Mouse (Mus musculus) heart, postnatal 0 days (tissue): ENCODE results near the gene Ifnz. TPM values are rescaled to one million over a fixed set of nuclear protein-coding genes. Genes with fewer than 3 reads are reported as not detected.
"Not testable (repeated sequence)": the region's sequence is repeated elsewhere in the genome, so short reads cannot be mapped to it uniquely, and the experiment has no call there.

ENCODE experiments used
- ATAC-seq: fragments of 200-750 bp; cut with Nextera tagmentation; 2 replicates; pipeline ENCODE4 v1.8.0; 2017; ENCODE audit warnings: low read depth, moderate number of reproducible peaks, moderate library complexity; ENCODE audit not compliant: insufficient read depth
- DNase-seq: peaks from one replicate; pipeline ENCODE4 v3.0.0-alpha.2; 2016; ENCODE audit warnings: low spot score
- H3K27ac ChIP-seq: fragments of 300-500 bp; sonication (generic); 2 replicates; pipeline ENCODE4 v1.5.1; 2014; ENCODE audit warnings: low read depth, mild to moderate bottlenecking
- H3K27me3 ChIP-seq: fragments of 300-500 bp; sonication (generic); 2 replicates; pipeline ENCODE4 v1.6.1; 2014; ENCODE audit warnings: low read length, mixed read lengths; ENCODE audit not compliant: control insufficient read depth, insufficient read depth
- H3K36me3 ChIP-seq: fragments of 300-500 bp; sonication (generic); replicated peaks from 2 replicates; pipeline ENCODE4 v1.6.1; 2014; ENCODE audit warnings: low read length, mixed read lengths; ENCODE audit not compliant: control insufficient read depth, insufficient read depth
- H3K4me1 ChIP-seq: fragments of 300-500 bp; sonication (generic); 2 replicates; pipeline ENCODE4 v1.6.1; 2014; ENCODE audit warnings: antibody characterized with exemption; ENCODE audit not compliant: control insufficient read depth, insufficient read depth
- H3K4me2 ChIP-seq: fragments of 300-500 bp; sonication (generic); 2 replicates; pipeline ENCODE4 v1.6.1; 2014; ENCODE audit warnings: low read depth, mild to moderate bottlenecking, low read length, moderate library complexity
- H3K4me3 ChIP-seq: fragments of 300-500 bp; sonication (generic); 2 replicates; pipeline ENCODE4 v1.5.1; 2014; ENCODE audit warnings: low read depth, low read length
- H3K9ac ChIP-seq: fragments of 300-500 bp; sonication (generic); replicated peaks from 2 replicates; pipeline ENCODE4 v1.6.1; 2014; ENCODE audit warnings: low read depth, low read length, mixed read lengths
- H3K9me3 ChIP-seq: fragments of 300-500 bp; sonication (generic); replicated peaks from 2 replicates; pipeline ENCODE4 v1.6.1; 2016; ENCODE audit warnings: low read length; ENCODE audit not compliant: control insufficient read depth
- CTCF ChIP-seq: IDR thresholded peaks from 2 replicates; pipeline ENCODE4 v1.5.1; 2016; ENCODE audit warnings: antibody characterized with exemption, control low read depth, low read depth
- WGBS: fragments of 180-500 bp; shearing (Covaris S2); extraction: QIAGEN DNeasy Blood & Tissue Kit; methylation state at CpG from one replicate; pipeline ENCODE4 v1.1.7; 2014; 5-methylcytosine and 5-hydroxymethylcytosine counted together
- polyA plus RNA-seq: library from polyadenylated mRNA; unstranded; fragments of >200 nt; fragmentation: Nextera tagmentation; extraction: Ambion mirVana; gene quantifications from 2 replicates; pipeline ENCODE4 v1.2.1, GENCODE M21; 2015
- total RNA-seq: library from RNA; depleted of rRNA; stranded (reverse); fragments of >200 nt; gene quantifications from 2 replicates; pipeline ENCODE4 v1.2.3, GENCODE M21; 2014; ENCODE audit warnings: low replicate concordance

Ifnz gene
- total and polyA plus RNA-seq, 2 experiments from 2014 or later: 0.22 TPM; not detected in 1

DNA sequence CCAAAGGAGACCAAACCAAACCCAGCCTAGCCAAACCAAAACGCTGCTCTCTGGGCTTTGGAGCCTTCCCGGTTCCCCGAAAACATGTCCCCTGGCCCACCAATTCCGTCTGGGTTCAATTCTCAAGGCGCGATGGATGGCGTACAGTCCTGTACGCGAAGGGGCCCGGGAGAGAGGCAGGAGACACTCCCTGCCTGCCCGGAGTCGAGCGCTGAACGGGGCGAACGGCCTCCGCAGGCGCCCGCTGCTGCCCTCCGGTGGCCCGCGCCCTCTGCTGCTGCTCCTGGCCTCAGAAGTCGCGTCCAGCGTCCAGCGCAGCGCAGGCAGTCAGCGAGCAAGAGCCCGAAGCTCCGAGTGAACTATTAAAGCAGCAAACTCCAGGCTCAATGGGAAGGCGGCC, 404 bp downstream of the Ifnz start:
- Histone ChIP-seq H3K4me2 (peak overlapping the region; percentile 47), H3K27ac (peak overlapping the region; percentile 82), H3K4me3 (peak overlapping the region; percentile 28; the same call in 1 of the 2 replicates)
- not testable (repeated sequence) for H3K36me3 ChIP-seq, H3K4me1 ChIP-seq, H3K9me3 ChIP-seq, DNase-seq, H3K9ac ChIP-seq, ATAC-seq, H3K27me3 ChIP-seq
- 0% methylated on average over 5 of the region's 31 CpGs for WGBS

DNA sequence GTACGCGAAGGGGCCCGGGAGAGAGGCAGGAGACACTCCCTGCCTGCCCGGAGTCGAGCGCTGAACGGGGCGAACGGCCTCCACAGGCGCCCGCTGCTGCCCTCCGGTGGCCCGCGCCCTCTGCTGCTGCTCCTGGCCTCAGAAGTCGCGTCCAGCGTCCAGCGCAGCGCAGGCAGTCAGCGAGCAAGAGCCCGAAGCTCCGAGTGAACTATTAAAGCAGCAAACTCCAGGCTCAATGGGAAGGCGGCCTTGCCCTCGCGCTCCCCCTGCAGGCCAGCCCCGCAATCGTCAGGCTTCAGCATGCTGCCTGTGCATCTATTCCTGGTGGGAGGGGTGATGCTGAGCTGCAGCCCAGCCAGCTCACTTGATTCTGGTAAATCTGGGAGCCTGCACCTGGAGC, 3.5 kb downstream of the Ifnz start, which contains the start of gene Gm13276:
Gm13276 (plus strand) TSS at position 301 of the 400 bp plus-strand sequence.
- H3K27me3 ChIP-seq, H3K4me2 ChIP-seq, DNase-seq, H3K27ac ChIP-seq, H3K4me3 ChIP-seq, H3K9me3 ChIP-seq, H3K4me1 ChIP-seq, H3K9ac ChIP-seq, H3K36me3 ChIP-seq, ATAC-seq: not testable (repeated sequence)
- no CpG with 5 or more reads among the region's 27 CpGs for WGBS

DNA sequence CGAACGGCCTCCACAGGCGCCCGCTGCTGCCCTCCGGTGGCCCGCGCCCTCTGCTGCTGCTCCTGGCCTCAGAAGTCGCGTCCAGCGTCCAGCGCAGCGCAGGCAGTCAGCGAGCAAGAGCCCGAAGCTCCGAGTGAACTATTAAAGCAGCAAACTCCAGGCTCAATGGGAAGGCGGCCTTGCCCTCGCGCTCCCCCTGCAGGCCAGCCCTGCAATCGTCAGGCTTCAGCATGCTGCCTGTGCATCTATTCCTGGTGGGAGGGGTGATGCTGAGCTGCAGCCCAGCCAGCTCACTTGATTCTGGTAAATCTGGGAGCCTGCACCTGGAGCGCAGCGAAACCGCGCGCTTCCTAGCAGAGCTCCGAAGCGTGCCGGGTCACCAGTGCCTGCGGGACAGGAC, 6.5 kb downstream of the Ifnz start, which contains the start of gene Gm13277:
Gm13277 (plus strand) TSS at position 231 of the 400 bp plus-strand sequence.
- H3K36me3 ChIP-seq, ATAC-seq, DNase-seq, H3K27me3 ChIP-seq, H3K4me3 ChIP-seq, H3K27ac ChIP-seq, H3K9me3 ChIP-seq, H3K4me2 ChIP-seq, H3K4me1 ChIP-seq, H3K9ac ChIP-seq: not testable (repeated sequence)
- peak; percentile 57 for TF ChIP-seq CTCF
- whole genome bisulfite sequencing: 0% methylated on average over 2 of the region's 28 CpGs

DNA sequence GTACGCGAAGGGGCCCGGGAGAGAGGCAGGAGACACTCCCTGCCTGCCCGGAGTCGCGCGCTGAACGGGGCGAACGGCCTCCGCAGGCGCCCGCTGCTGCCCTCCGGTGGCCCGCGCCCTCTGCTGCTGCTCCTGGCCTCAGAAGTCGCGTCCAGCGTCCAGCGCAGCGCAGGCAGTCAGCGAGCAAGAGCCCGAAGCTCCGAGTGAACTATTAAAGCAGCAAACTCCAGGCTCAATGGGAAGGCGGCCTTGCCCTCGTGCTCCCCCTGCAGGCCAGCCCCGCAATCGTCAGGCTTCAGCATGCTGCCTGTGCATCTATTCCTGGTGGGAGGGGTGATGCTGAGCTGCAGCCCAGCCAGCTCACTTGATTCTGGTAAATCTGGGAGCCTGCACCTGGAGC, 9.3 kb downstream of the Ifnz start, which contains the start of gene Gm13278:
Gm13278 (plus strand) TSS at position 301 of the 400 bp plus-strand sequence.
- no CpG with 5 or more reads among the region's 28 CpGs for WGBS
- not testable (repeated sequence) for ATAC-seq, H3K4me1 ChIP-seq, H3K9me3 ChIP-seq, H3K36me3 ChIP-seq, H3K27ac ChIP-seq, DNase-seq, H3K27me3 ChIP-seq, H3K4me3 ChIP-seq, H3K9ac ChIP-seq, H3K4me2 ChIP-seq

DNA sequence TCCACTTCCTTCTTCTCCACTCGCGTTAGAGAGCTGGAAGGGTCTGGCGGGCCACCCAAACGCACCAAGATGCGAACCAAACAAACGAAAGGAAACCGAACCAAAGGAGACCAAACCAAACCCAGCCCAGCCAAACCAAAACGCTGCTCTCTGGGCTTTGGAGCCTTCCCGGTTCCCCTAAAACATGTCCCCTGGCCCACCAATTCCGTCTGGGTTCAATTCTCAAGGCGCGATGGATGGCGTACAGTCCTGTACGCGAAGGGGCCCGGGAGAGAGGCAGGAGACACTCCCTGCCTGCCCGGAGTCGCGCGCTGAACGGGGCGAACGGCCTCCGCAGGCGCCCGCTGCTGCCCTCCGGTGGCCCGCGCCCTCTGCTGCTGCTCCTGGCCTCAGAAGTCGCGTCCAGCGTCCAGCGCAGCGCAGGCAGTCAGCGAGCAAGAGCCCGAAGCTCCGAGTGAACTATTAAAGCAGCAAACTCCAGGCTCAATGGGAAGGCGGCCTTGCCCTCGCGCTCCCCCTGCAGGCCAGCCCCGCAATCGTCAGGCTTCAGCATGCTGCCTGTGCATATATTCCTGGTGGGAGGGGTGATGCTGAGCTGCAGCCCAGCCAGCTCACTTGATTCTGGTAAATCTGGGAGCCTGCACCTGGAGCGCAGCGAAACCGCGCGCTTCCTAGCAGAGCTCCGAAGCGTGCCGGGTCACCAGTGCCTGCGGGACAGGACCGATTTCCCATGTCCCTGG, 12.2 kb downstream of the Ifnz start, which contains the start of gene Gm13275:
Gm13275 (plus strand) TSS at position 552 of the 740 bp plus-strand sequence.
- H3K9me3 ChIP-seq, H3K4me3 ChIP-seq, DNase-seq, H3K27ac ChIP-seq, H3K4me2 ChIP-seq, H3K9ac ChIP-seq, H3K36me3 ChIP-seq, H3K4me1 ChIP-seq, ATAC-seq, H3K27me3 ChIP-seq: not testable (repeated sequence)
- WGBS: 0% methylated on average over 7 of the region's 52 CpGs
- peak; percentile 34; the same call in 1 of the 2 replicates for TF ChIP-seq CTCF

DNA sequence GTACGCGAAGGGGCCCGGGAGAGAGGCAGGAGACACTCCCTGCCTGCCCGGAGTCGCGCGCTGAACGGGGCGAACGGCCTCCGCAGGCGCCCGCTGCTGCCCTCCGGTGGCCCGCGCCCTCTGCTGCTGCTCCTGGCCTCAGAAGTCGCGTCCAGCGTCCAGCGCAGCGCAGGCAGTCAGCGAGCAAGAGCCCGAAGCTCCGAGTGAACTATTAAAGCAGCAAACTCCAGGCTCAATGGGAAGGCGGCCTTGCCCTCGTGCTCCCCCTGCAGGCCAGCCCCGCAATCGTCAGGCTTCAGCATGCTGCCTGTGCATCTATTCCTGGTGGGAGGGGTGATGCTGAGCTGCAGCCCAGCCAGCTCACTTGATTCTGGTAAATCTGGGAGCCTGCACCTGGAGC, 15.2 kb downstream of the Ifnz start, which contains the start of gene Gm13279:
Gm13279 (plus strand) TSS at position 301 of the 400 bp plus-strand sequence.
- H3K4me2 ChIP-seq, H3K9me3 ChIP-seq, H3K36me3 ChIP-seq, H3K4me3 ChIP-seq, H3K4me1 ChIP-seq, H3K9ac ChIP-seq, DNase-seq, H3K27me3 ChIP-seq, H3K27ac ChIP-seq, ATAC-seq: not testable (repeated sequence)
- WGBS: no CpG with 5 or more reads among the region's 28 CpGs

DNA sequence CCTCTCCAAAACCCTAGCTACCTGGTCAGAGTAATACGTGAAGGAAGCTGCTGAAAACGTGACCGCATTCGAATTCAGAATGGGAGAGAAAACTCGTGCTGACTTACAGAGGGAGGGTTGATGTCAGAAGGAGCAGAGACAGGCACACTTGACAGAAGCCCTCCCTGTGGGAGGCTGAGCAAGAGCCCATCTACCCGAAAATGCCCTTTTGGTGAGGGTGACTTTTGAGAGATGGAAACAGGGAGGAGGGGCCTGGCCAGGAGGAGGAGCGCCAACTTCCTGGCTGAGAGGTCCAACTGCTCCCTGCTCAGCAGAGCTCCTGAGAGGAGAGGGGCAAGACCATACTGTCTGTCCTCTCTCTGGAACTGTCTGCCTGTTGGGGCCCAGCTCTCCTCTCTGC, 17.4 kb downstream of the Ifnz start, which contains the start of gene Gm13285:
Gm13285 (plus strand) TSS at position 301 of the 400 bp plus-strand sequence.
- H3K27me3 ChIP-seq, H3K36me3 ChIP-seq, H3K4me3 ChIP-seq, DNase-seq, H3K4me2 ChIP-seq, ATAC-seq, H3K4me1 ChIP-seq, H3K9me3 ChIP-seq, H3K27ac ChIP-seq, H3K9ac ChIP-seq: not testable (repeated sequence)
- WGBS: 6% methylated on average over 2 of the region's 7 CpGs

DNA sequence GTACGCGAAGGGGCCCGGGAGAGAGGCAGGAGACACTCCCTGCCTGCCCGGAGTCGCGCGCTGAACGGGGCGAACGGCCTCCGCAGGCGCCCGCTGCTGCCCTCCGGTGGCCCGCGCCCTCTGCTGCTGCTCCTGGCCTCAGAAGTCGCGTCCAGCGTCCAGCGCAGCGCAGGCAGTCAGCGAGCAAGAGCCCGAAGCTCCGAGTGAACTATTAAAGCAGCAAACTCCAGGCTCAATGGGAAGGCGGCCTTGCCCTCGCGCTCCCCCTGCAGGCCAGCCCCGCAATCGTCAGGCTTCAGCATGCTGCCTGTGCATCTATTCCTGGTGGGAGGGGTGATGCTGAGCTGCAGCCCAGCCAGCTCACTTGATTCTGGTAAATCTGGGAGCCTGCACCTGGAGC, 21.0 kb downstream of the Ifnz start, which contains the start of gene Gm13287:
Gm13287 (plus strand) TSS at position 301 of the 400 bp plus-strand sequence.
- H3K27ac ChIP-seq, H3K4me2 ChIP-seq, H3K4me1 ChIP-seq, H3K36me3 ChIP-seq, H3K27me3 ChIP-seq, DNase-seq, H3K9ac ChIP-seq, H3K4me3 ChIP-seq, H3K9me3 ChIP-seq, ATAC-seq: not testable (repeated sequence)
- WGBS: no CpG with 5 or more reads among the region's 29 CpGs
